Mouse (Mus musculus) retina, postnatal 1 day (tissue): ENCODE data around the gene Acnat2.
"Not testable (repeated sequence)": the region's sequence is repeated elsewhere in the genome, so short reads cannot be mapped to it uniquely, and the experiment has no call there.

Source experiments
- DNase-seq: peaks from one replicate; pipeline ENCODE4 v3.0.0-alpha.2; 2012

Acnat2 gene

GRCm38 (mm10) chr4:49407957-49408356 is at the start of gene Acnat2:
Gene Acnat2 (minus strand): TSS chr4:49408151.
- not testable (repeated sequence) for DNase-seq

GRCm38 (mm10) chr4:49456171-49456570 is 48.2 kb upstream of the Acnat2 start:
- no peak for DNase-seq

- no peak for DNase-seq
Observed at GRCm38 (mm10) chr4:49451848-49452551, 44.0 kb upstream of the Acnat2 start.

- not testable (repeated sequence) for DNase-seq
Observed at GRCm38 (mm10) chr4:49451133-49451847, 43.3 kb upstream of the Acnat2 start.

GRCm38 (mm10) chr4:49436968-49437367 is 29.0 kb upstream of the Acnat2 start:
- not testable (repeated sequence) for DNase-seq

- not testable (repeated sequence) for DNase-seq
Observed at GRCm38 (mm10) chr4:49410151-49410550, 2.2 kb upstream of the Acnat2 start.

GRCm38 (mm10) chr4:49386873-49387272 is 21.1 kb downstream of the Acnat2 start:
- no peak for DNase-seq

GRCm38 (mm10) chr4:49383576-49384318 is 24.2 kb downstream of the Acnat2 start:
- not testable (repeated sequence) for DNase-seq

GRCm38 (mm10) chr4:49368046-49368445 is 39.9 kb downstream of the Acnat2 start:
- not testable (repeated sequence) for DNase-seq

- no peak for DNase-seq
Observed at GRCm38 (mm10) chr4:49357097-49357496, 50.9 kb downstream of the Acnat2 start.

- DNase-seq: no peak
Observed at GRCm38 (mm10) chr4:49350470-49350869, 57.5 kb downstream of the Acnat2 start.

GRCm38 (mm10) chr4:49348677-49349076 is 59.3 kb downstream of the Acnat2 start:
- peak; percentile 20 for DNase-seq

- not testable (repeated sequence) for DNase-seq
Observed at GRCm38 (mm10) chr4:49348001-49348400, 60.0 kb downstream of the Acnat2 start.

- not testable (repeated sequence) for DNase-seq
Observed at GRCm38 (mm10) chr4:49340091-49340490, 67.9 kb downstream of the Acnat2 start.

GRCm38 (mm10) chr4:49337949-49338348 is 70.0 kb downstream of the Acnat2 start:
- not testable (repeated sequence) for DNase-seq
